Mouse (Mus musculus): Measurements from ENCODE around the gene Gm48551. TPM values are rescaled to one million over a fixed set of nuclear protein-coding genes. Genes with fewer than 3 reads are reported as not detected.

Gene Gm48551
- polyA plus RNA-seq, 1 experiment from 2014 or later = 1.9 TPM

DNA sequence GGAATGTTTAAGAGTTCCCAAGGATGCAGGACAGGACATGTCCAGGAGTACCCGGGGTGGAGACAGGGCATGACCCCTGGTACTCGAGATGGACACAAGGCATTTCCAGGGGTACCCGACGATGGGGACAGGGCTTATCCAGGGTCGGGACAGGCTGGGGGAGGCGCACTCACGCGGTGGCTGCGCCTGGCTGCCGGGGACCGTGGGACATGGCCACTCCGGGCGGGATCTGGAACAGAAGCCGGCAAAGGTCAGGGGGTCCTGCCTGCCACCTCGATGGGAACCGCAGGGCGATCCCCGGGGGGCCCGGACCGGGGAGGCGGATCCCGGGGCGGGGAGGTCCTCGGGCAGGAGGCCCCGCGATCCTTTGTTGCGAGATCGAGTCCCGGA lies 34.3 kb upstream of the Gm48551 start:
- peak overlapping the region; percentile 60; the same call in 1 of the 2 replicates for H3K27ac ChIP-seq
- 0% methylated on average over 23 of the region's 29 CpGs for WGBS
- H3K4me1 ChIP-seq (replicated peaks; ENCODE audit: insufficient read depth, low read length) = 0 out of 2 replicates have a peak, but pooled peaks cover 15% of the 10 kb centered on the region
- no peaks in the 10 kb centered on the region for H3K36me3 ChIP-seq (ENCODE audit: insufficient read depth, low read length)
- H3K4me3 ChIP-seq (replicated peaks; ENCODE audit: low read depth, low read length) = peak overlapping the region; percentile 55
- ATAC-seq (replicated peaks; ENCODE audit: low FRiP score, low read depth) (peak; percentile 23), DNase-seq (ENCODE audit: low spot score) (no peak)
- H3K9ac ChIP-seq (ENCODE audit: low read depth, low read length) = peak overlapping the region; percentile 77
- H3K9me3 ChIP-seq (replicated peaks; ENCODE audit: low read length) = no peaks in the 10 kb centered on the region
- no peaks in the 10 kb centered on the region for H3K27me3 ChIP-seq (ENCODE audit: insufficient read depth, low read length)
- H3K4me2 ChIP-seq (ENCODE audit: low read length) = peak overlapping the region; percentile 82
- no peak for TF ChIP-seq CTCF (IDR thresholded peaks at IDR 0.05; ENCODE audit: low read depth)

DNA sequence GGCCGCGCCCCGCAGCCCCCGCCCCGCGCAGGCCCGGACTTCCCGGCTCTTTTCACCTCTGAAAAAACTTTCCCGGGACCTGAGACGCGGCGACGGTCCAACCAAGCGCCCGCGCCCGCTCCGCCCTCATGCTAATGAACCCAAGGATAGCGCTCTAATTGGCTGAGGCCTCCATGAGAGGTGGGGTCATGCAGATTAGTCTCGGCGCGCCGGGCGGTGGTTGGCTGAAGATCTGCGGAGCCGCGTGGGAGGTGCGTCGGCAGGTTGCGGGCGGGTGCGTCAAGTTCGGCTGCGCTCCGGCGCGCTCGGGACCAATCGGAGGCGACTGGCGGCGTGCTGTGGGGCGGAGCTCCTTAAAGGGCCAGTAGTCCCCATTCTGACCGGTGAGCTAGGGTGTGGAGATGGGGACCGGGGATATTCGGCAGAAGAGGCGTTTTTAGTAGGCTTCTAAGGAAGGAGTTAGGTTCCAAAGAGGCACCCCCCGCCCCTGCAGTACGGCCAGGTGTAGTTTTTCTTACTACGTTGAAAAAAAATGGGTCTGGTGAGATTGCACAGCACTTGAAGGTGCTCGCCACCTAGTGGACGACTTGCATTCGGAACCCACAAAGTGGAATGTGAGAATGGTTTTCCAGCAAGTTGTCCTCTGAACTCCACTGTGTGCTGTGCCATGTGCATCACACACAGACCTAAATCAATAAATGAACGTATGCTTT lies 33.8 kb upstream of the Gm48551 start, which contains the start of gene Hmg20b:
Gene Hmg20b (minus strand): TSS at position 130 of the 713 bp plus-strand sequence.
- no peaks in the 10 kb centered on the region for H3K27me3 ChIP-seq (ENCODE audit: insufficient read depth, low read length)
- H3K4me3 ChIP-seq (replicated peaks; ENCODE audit: low read depth, low read length) = peak within 1 kb of the TSS; percentile 55
- H3K36me3 ChIP-seq (ENCODE audit: insufficient read depth, low read length) = no peaks in the 10 kb centered on the region
- H3K4me2 ChIP-seq (ENCODE audit: low read length) = peak within 1 kb of the TSS; percentile 82
- no peaks in the 10 kb centered on the region for H3K9me3 ChIP-seq (replicated peaks; ENCODE audit: low read length)
- H3K4me1 ChIP-seq (replicated peaks; ENCODE audit: insufficient read depth, low read length) = 0 out of 2 replicates have a peak, but pooled peaks cover 15% of the 10 kb centered on the region
- peak within 1 kb of the TSS; percentile 60; the same call in 1 of the 2 replicates for H3K27ac ChIP-seq
- under 1% methylated on average over 54 of the region's 54 CpGs for WGBS
- peak; percentile 84 for TF ChIP-seq CTCF (IDR thresholded peaks at IDR 0.05; ENCODE audit: low read depth)
- H3K9ac ChIP-seq (ENCODE audit: low read depth, low read length) = peak within 1 kb of the TSS; percentile 77
- DNase-seq (ENCODE audit: low spot score) = peak; percentile 100
- ATAC-seq (replicated peaks; ENCODE audit: low FRiP score, low read depth) = peak; percentile 91

DNA sequence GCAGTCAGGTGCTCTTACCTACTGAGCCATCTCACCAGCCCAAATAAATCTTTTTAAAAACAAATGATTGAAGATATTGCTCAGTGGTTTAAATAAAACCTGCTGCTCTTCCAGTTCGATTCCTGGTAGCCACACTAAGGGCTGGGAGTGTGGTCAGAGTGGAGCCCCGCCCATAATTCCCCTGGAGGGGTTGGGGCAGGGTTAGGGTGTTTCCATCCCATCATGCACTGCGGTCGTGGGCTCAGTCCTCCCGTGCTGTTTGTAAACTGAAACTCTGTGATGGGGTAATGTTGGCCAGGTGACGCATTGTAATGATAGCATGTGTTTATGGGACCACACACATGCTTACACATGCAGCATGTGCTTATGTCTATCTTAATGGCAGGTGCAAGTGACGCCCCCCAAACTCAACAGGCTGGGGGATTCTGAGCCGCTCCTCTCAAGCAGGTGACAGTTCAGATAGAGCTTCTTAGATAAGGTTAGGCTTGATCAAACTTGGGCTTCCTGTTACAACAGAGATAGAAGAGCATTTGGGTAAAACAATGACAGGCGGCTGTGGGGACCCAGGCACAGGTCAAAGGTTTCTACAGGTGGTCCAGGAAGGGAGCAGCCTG lies 32.5 kb upstream of the Gm48551 start:
- no peak overlapping the region for H3K27ac ChIP-seq
- H3K4me2 ChIP-seq (ENCODE audit: low read length) = no peak overlapping the region

DNA sequence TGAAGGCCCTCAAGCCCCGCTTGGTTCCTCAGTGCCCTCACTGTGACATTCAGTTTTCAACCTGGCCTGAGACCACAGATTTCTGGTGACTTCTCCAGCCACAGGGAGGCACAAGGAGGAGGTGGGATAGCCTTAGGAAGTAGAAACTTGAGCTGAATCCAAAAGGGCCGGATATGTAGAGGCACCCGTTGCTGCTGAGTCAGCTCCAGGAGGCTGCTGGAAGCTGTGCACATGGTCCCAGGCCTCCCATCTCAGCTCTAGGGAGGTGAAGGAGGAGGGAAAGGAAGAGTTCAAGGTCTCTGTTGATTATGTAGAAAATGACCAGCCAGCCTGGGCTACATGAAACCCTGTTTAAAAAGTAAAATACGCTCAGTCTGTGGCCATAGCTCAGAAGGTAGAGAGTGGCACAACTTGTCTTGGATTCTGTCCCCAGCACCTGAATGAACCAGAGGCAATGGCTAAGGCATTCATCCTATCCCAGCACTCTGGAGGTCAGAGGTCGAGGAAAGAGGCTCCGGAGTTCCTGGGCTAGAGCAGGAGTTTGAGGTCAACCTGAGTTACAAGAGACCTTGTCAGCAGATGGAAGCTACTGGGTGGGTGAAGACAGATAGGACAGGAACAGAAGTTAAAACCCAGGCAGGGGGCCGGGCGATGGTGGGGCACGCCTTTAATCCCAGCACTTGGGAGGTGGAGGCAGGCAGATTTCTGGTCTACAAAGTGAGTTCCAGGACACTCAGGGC lies 29.4 kb upstream of the Gm48551 start:
- H3K36me3 ChIP-seq (ENCODE audit: insufficient read depth, low read length) = no peaks in the 10 kb centered on the region
- ATAC-seq (replicated peaks; ENCODE audit: low FRiP score, low read depth) (no peak), DNase-seq (ENCODE audit: low spot score) (no peak)
- 70% methylated on average over 9 of the region's 9 CpGs for WGBS
- no peak overlapping the region for H3K27ac ChIP-seq
- peaks cover 16% of the 10 kb centered on the region; the same call in 1 of the 2 replicates for H3K4me1 ChIP-seq (replicated peaks; ENCODE audit: insufficient read depth, low read length)
- no peak overlapping the region for H3K9ac ChIP-seq (ENCODE audit: low read depth, low read length)
- no peak overlapping the region for H3K4me2 ChIP-seq (ENCODE audit: low read length)
- no peak overlapping the region for H3K4me3 ChIP-seq (replicated peaks; ENCODE audit: low read depth, low read length)
- no peaks in the 10 kb centered on the region for H3K27me3 ChIP-seq (ENCODE audit: insufficient read depth, low read length)
- H3K9me3 ChIP-seq (replicated peaks; ENCODE audit: low read length) = no peaks in the 10 kb centered on the region
- no peak for TF ChIP-seq CTCF (IDR thresholded peaks at IDR 0.05; ENCODE audit: low read depth)

More for the DNA sequence above, 32.5 kb upstream of the Gm48551 start:
- no peak for TF ChIP-seq CTCF (IDR thresholded peaks at IDR 0.05; ENCODE audit: low read depth)
- no peak for DNase-seq (ENCODE audit: low spot score)
- ATAC-seq (replicated peaks; ENCODE audit: low FRiP score, low read depth) = no peak
- 0 out of 2 replicates have a peak, but pooled peaks cover 16% of the 10 kb centered on the region for H3K4me1 ChIP-seq (replicated peaks; ENCODE audit: insufficient read depth, low read length)
- 26% methylated on average over 9 of the region's 9 CpGs for WGBS
- no peaks in the 10 kb centered on the region for H3K36me3 ChIP-seq (ENCODE audit: insufficient read depth, low read length)
- H3K27me3 ChIP-seq (ENCODE audit: insufficient read depth, low read length) = no peaks in the 10 kb centered on the region
- no peaks in the 10 kb centered on the region for H3K9me3 ChIP-seq (replicated peaks; ENCODE audit: low read length)
- no peak overlapping the region for H3K9ac ChIP-seq (ENCODE audit: low read depth, low read length)
- no peak overlapping the region for H3K4me3 ChIP-seq (replicated peaks; ENCODE audit: low read depth, low read length)

DNA sequence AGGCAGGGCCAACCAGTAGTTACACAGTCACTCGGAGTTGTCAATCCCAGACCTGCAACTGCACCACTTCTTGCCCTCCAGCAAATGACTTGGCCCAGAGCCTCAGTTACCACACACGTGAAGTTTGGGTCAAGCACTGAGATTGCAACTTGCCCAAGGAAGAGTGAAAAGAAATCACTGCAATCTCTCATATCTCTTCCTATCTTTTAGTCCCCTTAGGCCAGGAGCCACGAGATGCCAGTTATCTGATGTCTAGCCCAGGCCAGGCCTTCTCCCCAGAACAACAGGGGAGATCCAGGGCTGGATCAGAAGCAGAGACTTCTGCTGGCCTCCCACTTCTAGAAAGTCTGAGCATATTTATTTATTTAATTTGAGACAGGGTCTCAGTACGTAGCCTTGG lies 28.7 kb upstream of the Gm48551 start:
- Histone ChIP-seq H3K4me3 (replicated peaks; ENCODE audit: low read depth, low read length) (no peak overlapping the region), H3K4me1 (replicated peaks; ENCODE audit: insufficient read depth, low read length) (peaks cover 16% of the 10 kb centered on the region; the same call in 1 of the 2 replicates), H3K36me3 (ENCODE audit: insufficient read depth, low read length) (no peaks in the 10 kb centered on the region), H3K9ac (ENCODE audit: low read depth, low read length) (no peak overlapping the region), H3K27ac (no peak overlapping the region), H3K27me3 (ENCODE audit: insufficient read depth, low read length) (no peaks in the 10 kb centered on the region), H3K4me2 (ENCODE audit: low read length) (no peak overlapping the region), H3K9me3 (replicated peaks; ENCODE audit: low read length) (no peaks in the 10 kb centered on the region)
- ATAC-seq (replicated peaks; ENCODE audit: low FRiP score, low read depth) (no peak), DNase-seq (ENCODE audit: low spot score) (no peak)
- TF ChIP-seq CTCF (IDR thresholded peaks at IDR 0.05; ENCODE audit: low read depth) = no peak
- 85% methylated on average over 4 of the region's 4 CpGs for WGBS

Data from kidney, postnatal 0 days (tissue).